Mouse (Mus musculus) hindlimb bud, embryonic 11.5 days (tissue): ENCODE results near the gene Gm44965.
"Not testable (repeated sequence)": the region's sequence is repeated elsewhere in the genome, so short reads cannot be mapped to it uniquely, and the experiment has no call there.

ENCODE experiments used
- DNase-seq: peaks from one replicate; pipeline ENCODE4 v3.0.0-alpha.2; 2012; ENCODE audit warnings: low read depth, low spot score; ENCODE audit errors: extremely low spot score

The Gm44965 gene

DNA sequence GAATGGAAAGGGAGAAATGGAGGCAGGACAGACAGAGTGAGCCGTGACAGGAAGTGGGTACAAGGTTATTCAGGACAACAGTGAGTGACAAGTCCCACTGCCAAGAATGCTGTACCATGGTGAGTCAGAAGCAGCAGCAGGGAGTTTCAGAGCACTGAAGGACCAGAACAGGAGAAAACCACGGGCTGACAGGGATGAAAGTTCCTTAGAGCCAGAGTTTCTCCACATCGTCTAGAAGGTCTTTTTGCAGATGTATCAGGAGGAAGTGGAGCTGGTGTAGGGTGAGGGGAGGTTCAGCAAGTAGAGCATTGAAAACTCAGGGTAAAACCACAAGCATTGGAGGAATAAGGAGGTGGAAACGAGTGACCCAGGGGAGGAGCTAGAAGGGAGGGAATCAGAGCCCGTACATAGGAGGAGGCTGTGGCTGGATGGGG, 14.5 kb upstream of the Gm44965 start:
- DNase-seq = no peak

DNA sequence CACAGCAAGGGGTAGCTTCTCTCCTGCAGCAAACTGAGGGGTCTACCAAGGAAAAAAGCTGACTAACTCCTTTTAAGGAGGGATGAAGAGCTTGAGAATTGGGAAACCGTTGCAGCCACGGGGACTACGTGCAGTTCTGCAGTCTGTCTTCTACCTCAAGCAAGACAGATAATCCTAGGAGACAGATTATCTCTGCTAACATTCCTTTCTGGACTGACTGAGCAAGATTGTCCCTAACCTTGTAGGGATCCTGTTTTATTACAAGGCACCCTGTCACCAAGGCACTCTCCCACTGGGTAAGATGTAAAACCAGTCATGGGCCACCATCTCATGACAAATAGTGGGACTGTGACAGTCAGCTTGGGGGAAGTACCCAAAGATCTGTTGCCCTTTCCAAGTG, 12.5 kb upstream of the Gm44965 start:
- no peak for DNase-seq

DNA sequence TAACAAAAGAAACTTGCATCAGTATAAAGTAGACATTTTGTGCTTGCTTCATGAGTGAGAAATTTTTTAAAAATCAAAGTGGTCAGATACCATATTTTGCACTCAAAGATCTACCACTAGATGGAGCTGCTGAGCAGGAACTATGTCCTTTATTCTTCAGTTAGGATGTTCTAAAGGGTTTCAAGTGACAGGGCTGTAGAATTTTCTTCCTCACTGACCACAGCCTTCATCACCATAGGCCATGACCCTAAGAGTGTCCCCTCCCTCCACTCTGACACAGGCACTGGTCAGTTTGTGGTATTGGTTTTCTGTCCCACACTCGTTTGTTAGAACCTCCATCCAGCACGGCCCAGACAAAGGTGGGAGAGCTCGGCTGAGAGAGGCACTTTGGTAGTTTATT, 11.7 kb upstream of the Gm44965 start:
- no peak for DNase-seq

DNA sequence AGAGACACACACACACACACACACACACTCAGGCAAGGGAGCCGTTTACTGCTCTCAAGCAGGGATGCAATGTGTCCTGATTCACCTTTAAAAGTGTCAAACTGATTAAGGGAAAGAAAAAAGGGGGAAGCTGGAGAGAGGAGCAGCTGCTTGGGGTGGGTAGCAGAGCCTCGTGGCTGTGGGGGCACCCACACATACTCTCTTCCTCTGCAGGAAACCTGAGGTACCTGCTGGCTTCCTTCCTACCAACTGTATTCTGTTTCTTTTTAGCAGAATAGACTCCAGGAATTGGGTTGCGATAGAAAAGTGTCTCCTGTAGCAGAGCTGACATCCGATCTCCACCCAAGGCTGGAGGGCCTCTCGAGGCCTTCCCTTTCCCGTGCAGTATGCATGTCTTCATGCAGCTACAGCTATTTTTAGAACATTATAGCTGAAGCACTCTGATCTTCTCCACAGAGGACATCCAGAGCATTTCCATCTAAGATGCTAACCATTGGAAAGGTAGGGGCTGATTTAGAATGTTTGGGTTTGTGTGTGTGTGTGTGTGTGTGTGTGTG, 4.5 kb upstream of the Gm44965 start, which contains the start of gene Gm45021:
TSS of gene Gm45021 (plus strand) at position 417 of the 557 bp plus-strand sequence.
- no peak for DNase-seq

DNA sequence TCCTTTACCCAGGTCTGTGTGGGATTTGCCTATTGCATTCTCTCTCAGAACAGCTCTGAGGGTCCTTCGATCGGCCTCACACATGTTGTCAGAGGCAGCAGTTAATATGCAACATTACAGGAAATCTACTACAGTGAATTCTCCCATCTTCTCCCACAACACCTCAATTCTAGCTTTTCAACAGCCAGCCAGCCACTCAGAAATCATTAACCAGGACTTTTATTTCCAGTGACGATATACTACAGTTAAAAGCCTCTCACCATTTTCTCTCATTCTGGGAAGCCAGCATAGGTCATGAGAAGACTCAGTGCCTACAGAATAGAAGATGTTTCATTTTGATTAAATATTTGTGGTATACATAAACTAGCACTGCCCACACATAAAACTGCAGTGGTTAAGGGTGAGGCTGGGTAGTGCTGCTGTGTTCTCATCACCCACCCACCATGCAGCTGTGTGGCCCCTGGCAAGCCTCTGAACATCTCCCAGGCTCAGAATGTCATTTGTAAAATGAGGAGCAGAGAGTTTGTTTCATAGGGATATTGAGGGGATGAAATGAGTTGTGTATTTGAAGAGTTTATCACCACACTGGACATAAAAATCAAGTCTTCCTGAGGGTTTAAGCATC, 2.4 kb upstream of the Gm44965 start:
- DNase-seq = no peak

DNA sequence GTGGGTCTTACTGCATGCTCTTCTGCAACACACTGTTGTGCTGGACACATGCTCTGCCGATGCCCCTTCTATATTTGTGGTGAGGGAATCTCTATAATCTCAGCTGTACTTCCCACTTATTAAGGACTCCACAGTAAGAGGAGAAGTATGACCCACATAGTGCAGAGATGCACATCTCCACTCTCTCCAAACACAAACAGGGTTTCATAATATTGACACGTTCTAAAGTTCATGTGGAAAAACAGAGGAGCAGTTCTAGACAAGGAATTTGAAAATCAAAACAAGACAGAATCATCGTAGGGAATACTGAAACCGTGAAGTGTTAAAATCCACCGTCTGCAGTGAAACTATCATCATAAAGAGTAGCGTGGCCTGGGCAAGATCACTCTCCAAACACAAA, 1.9 kb upstream of the Gm44965 start:
- no peak for DNase-seq

DNA sequence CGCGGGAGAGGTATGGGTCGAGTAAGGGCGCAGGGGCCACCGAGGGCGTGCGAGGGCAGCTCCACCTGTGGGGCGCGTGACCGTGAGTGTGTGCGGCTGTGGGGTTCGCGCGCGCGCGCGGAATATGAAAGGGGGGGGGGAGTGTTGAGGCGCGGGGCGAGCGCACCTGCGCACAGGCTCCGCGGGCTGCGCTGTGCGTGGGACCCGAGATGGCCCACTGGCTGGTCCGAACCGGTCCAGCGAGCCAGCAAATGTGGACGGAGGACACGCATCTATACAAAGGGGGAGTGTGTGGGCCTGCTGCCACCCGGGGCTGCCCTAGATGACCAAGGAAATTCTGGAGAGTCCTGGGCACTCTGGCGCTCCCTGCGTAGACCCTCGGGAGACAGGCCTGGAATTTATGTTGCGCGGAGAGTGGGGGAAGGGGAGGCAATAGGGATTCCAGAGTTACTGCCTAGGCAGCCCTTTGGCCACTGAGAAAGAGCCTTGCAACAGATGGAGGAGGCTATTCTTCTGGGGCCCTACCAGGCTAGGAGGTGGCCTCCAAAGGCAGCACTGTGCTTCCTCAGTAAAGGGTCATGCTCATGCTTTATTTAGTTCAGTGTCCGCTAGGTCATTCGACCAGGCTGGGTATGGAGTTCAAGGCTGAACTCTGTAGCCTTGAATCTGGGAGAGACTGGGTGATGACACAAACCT, 450 bp downstream of the Gm44965 start:
- DNase-seq = no peak

DNA sequence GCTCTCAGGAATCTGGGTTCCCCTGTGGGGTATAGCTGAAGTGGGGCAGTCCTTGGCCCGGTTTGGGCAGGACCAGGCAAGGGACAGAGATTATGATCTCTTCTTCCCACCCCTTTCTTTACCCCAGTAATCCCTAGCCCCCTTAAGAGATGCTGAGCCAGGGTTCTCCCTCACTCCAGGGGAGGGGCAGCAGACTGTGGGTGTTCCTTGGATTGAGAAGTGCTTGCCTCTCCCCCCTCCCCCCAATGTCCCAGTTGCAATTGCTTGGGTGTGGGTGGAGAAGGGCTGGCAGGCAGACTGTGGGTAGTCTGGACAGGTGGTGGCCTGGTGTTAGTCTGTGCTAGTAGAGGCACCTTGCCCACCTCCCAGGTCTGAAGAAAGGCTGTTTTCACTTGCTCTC, 1.5 kb downstream of the Gm44965 start:
- no peak for DNase-seq

DNA sequence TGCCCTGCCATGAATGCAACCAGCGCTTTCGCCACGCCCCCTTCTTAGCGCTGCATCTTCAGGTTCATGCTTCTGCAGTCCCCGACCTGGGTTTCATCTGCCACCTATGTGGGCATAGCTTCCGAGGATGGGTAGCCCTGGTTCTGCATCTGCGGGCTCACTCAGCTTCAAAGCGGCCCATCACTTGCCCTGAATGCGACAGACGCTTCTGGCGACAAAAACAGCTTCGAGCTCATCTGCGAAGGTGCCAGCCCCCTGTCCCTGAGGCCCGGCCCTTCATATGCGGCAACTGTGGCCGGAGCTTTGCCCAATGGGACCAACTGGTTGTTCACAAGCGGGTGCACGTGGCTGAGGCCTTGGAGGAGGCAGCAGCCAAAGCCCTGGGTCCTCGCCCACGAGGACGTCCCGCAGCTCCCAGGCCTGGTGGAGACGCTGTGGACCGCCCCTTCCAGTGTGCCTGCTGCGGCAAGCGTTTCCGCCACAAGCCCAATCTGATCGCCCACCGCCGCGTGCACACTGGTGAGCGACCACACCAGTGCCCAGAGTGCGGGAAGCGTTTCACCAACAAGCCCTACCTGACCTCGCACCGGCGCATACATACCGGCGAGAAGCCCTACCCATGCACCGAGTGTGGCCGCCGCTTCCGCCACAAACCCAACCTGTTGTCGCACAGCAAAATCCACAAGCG, 2.9 kb downstream of the Gm44965 start:
- DNase-seq = no peak

DNA sequence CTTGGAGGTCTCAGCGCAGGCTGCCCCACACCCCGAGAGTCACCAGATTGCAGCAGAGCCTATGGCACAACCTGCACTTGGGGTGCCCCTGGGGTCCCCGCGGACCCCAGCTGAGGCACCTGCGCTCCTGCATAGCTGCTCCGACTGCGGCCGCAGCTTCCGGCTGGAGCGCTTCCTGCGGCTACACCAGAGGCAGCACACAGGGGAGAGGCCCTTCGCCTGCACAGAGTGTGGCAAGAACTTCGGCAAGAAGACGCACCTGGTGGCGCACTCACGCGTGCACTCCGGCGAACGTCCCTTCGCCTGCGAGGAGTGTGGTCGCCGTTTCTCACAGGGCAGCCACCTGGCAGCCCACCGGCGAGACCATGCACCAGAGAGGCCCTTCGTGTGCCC, 3.5 kb downstream of the Gm44965 start:
- DNase-seq = no peak

DNA sequence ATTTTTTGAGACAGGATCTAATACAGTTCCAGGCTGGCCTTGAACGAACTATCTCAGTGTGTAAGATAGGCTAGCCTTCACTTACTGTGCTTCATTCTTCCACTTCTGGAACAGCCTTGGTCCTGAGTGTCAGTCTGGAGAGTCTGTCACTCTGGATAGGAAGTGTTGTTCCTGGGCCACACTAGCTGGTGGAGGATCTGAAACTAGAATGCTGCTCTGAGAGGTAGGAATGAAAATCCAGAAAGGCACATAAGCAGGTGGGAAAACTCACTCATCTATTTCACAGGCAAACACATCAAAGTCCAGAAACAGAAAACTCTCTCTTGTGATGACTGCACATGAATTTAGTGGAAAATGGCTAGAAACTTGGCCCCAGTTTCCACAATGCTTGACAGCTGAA, 6.9 kb downstream of the Gm44965 start:
- DNase-seq = no peak

DNA sequence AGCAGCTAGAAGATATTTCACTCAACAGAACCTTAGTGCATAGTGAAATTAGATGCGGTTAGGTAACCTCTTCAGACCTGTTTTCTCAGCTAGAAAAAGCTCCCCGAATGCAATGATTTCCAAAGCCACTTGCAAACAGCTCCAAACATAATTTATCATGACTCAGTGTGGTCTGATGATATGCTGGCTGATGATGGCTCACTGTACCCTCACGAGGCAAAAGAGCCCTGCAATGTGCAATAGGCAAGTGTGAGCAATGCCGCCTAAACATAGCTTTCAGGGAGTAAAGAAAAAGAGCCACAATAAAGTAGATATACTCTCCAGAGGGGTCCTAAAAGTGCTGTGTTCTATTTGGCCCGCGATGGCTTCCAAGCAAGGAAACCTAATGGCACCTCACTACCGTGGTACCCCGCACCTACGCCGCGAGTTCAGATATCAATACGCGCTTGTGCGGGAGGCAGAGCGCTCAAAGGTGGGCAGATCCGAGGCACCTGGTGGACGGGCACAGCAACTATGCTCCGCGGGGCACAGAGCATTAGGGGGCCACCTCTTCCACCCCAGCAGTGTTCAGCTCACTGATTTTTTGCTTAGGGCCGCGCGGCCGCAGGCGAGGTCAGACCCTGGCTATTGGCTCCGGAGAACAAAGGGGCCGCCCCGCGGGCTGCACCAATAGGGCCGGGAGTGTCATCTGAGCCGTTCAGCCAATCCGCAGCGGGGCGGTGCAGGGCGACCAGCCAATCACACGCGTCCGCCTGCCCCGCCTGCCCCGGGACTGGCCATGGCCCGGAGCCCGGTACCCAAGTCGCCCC, 7.7 kb downstream of the Gm44965 start, which contains the start of gene Zfp775:
TSS of gene Zfp775 (plus strand) at position 793 of the 809 bp plus-strand sequence.
- peak; percentile 68 for DNase-seq

DNA sequence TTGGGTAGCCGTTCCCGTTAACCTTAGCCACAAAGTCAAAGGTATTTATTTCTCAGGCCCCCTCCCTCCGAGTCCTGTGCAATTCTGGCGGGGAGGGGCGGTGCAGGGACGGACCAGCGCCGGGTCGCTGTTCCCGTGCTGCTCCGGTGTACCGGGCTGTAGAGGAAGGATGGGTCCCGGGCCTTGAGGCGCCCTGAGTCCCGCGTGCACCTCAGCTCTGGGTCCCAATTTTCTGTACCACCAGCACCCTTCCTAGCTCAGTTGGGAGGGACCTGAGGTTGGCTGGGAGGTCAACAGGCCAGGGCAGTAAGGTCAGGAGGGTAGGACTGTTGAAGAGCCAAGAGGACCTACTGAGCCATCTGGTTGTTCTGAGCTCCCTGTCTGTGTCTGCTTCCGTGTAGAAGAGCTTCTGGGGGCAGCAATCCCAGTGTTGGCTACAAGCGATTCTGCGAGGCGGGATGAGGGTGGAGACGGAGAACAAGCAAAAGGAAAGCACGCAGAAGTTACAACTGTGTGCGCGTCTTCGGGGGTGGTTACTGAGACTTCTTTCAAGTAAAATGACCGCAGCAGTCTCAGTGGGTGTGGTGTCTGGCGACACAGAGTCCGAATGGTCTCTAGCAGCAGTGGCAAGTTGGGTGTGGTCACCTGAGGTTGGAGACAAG, 8.5 kb downstream of the Gm44965 start:
- no peak for DNase-seq

DNA sequence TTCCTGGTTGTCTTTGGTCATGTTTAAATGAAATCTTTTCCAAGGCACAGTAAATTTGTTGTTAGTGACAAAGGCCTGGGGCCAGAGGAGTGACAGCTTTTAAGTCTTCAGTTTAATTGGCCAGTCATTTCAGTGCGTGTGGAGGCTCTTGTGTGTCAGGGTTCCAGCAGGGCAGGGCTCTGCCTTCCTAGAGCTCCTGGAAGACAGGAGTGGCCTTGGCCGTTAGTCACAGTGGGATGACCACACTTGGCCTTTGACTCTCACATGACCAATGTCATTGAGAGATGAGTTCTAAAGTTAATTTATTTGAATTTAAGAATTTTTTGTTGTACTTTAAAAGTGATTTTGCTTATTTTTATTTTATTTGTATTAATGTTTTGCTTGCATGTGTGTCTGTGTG, 14.4 kb downstream of the Gm44965 start:
- DNase-seq = no peak

DNA sequence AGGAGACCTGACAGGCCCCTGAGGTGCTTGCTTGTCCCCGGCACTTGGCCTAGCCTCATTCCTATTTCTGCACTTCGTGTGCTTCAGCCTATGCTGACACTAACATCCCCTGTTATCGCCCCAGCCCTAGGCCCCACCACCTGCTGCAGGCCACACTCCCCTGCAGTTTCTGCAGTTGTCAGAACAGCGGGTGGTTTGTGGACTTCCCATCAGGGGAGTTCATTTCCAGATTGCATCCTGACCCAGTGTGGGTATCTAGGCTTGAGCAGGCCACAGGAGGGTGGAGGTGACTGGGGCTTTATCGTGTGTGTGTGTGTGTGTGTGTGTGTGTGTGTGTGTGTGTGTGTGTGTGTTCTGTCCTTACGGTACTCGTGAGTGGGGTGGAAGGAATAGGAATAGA, 15.8 kb downstream of the Gm44965 start:
- DNase-seq = no peak

DNA sequence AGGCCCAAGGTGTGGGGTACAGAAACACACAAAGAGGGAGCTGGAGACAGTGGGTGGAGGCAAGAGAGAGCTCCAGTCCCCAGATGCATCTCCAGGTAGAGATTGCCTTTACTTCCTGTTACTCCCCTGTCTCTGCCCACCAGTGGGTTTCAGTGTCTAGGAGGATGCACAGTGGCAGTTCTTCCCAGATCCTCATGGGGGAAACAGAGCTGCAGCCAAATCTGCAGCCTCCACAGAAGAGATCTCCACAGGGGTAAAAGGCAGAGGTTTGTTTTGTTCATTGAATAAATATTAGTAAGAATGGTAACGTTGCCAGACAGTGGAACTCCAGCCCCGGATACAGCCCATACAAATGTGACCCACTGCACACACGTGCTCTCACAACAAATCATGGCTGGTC, 16.9 kb downstream of the Gm44965 start:
- DNase-seq = no peak

DNA sequence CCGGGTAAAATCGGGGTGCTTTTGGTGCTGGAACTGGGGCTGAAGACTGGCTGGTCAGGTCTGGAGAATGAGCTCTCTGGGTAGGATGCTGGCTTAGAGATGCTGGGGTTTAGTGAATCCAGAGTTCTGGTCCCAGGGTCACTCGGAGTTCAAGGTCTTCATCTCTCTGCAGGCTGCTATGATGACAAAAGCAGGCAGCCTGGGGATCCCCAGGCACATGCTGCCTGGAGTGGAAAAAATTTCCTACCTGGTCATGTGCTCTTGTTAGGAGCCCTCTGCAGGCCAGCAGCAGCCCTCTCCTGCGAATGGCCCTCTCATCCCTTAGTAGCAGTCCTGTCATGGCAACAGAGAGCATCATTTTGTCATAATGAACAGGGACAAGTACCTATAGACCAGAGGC, 19.7 kb downstream of the Gm44965 start:
- DNase-seq = no peak

DNA sequence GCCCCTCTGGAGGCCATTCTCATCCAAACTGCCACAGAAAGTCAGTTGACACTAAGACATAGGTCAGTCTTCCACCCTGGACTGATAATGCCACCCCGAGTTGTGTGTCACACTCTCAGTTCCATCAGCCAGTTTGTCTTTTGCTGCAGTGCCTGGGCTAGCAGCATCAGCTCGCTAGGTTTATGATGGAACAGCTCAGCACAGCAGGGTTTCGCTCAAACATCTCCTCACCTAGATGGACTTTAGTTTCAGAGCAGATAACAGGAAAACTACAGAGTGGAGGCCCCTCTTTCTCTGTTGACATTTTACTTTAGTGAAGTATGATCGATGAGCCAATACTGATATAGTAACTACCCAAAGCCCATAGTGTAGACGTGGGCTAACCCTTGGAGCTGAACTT, 21.0 kb downstream of the Gm44965 start:
- no peak for DNase-seq

DNA sequence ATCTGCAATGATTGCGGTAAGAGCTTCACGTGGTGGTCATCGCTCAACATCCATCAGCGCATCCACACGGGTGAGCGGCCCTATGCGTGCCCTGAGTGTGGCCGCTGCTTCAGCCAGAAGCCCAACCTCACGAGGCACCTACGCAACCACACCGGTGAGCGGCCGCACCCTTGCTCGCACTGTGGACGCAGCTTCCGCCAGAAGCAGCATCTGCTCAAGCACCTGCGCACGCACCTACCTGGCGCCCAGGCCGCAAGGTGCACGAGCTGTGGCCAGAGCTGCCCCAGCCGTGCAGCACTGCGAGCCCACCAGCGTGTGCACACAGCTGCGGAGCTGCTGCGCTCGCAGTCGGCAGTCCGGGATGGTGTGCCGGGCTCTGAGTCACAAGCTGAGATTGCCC, 26.3 kb downstream of the Gm44965 start:
- no peak for DNase-seq

DNA sequence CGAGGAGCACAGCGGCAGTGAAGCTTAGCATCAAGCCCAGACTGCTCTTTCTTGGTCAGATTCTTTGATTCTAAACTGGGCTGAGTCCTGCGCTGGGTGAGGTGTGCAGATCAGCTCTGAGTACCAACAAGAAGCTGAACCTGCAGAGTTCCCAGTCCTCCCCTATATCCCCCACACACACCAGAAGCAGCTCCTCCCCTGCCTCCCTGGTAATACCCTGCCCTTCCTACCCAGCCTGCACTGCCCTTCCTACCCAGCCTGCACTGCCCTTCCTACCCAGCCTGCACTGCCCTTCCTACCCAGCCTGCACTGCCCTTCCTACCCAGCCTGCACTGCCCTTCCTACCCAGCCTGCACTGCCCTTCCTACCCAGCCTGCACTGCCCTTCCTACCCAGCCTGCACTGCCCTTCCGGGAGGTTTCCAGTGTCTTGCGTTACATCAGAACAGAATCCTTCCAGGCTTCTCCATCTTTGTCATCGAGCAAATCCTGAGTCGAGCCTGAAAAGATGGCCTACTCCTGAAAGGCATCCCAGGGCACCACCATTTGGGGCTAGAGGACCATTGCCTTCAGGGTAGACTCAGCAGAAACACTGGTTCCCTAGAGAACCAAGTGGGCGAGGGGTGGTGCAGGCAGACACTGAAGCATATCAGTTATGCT, 28.6 kb downstream of the Gm44965 start:
- not testable (repeated sequence) for DNase-seq
